Mouse (Mus musculus) G1E (cell line): ENCODE measurements around the gene Nprl2. TPM values are rescaled to one million over a fixed set of nuclear protein-coding genes. Genes with fewer than 3 reads are reported as not detected.

ENCODE experiments used
- ATAC-seq: 2 replicates; pipeline ENCODE4 v1.8.0; 2016; ENCODE audit warnings: mild to moderate bottlenecking; ENCODE audit not compliant: insufficient number of reproducible peaks, poor library complexity, low FRiP score, severe bottlenecking; ENCODE audit errors: extremely low read depth
- DNase-seq: peaks from one replicate; pipeline ENCODE4 v3.0.0; 2012; ENCODE audit warnings: low spot score
- H3K27me3 ChIP-seq: 2 replicates; pipeline ENCODE4 v1.6.1; 2012; ENCODE audit warnings: mild to moderate bottlenecking, low read length, inconsistent platforms; ENCODE audit not compliant: insufficient read depth
- H3K36me3 ChIP-seq: replicated peaks from 2 replicates; pipeline ENCODE3; 2012; ENCODE audit warnings: mild to moderate bottlenecking, inconsistent platforms
- H3K4me1 ChIP-seq: 2 replicates; pipeline ENCODE4 v1.6.1; 2012; ENCODE audit warnings: low read depth, low read length, inconsistent platforms, mixed read lengths; ENCODE audit not compliant: insufficient read depth
- H3K4me3 ChIP-seq: 2 replicates; pipeline ENCODE4 v1.5.1; 2012; ENCODE audit warnings: low read depth, mild to moderate bottlenecking, inconsistent platforms, low read length, moderate library complexity, mixed read lengths
- H3K9me3 ChIP-seq: replicated peaks from 2 replicates; pipeline ENCODE4 v1.6.1; 2012; ENCODE audit warnings: inconsistent platforms
- CTCF ChIP-seq: IDR thresholded peaks from 2 replicates; pipeline ENCODE4 v1.5.1; 2012; ENCODE audit warnings: low read depth, low read length, inconsistent platforms, mixed read lengths
- GATA1 ChIP-seq: IDR thresholded peaks from 2 replicates; pipeline ENCODE4 v1.6.1; 2012; ENCODE audit warnings: borderline replicate concordance, low read length, inconsistent platforms, mixed read lengths
- GATA2 ChIP-seq: IDR thresholded peaks from 2 replicates; pipeline ENCODE4 v1.6.1; 2012; ENCODE audit warnings: low read depth, low read length, inconsistent platforms, borderline replicate concordance
- POLR2AphosphoS5 ChIP-seq: IDR thresholded peaks from 2 replicates; pipeline ENCODE4 v1.6.1; 2012; ENCODE audit warnings: low read depth, low read length, inconsistent platforms; ENCODE audit not compliant: insufficient replicate concordance
- TAL1 ChIP-seq: conservative IDR thresholded peaks from 2 replicates; pipeline ENCODE4 v1.6.1; 2012; ENCODE audit warnings: low read depth, low read length, inconsistent platforms, mixed read lengths
- polyA plus RNA-seq: library from polyadenylated mRNA; stranded (reverse); fragments of >175 nt; gene quantifications from 2 replicates; pipeline ENCODE4 v1.2.3, GENCODE M21; 2012
- total RNA-seq, 2 experiments: library from RNA; stranded (forward) in 1 of 2; stranded (reverse) in 1 of 2; fragments of 200-1000 nt in 1 of 2; fragments of >200 nt in 1 of 2; fragmentation: Nextera tagmentation in 1 of 2; gene quantifications; 2 replicates each; pipeline ENCODE4 v1.2.3; 2014 to 2017

Gene Nprl2
- total and polyA plus RNA-seq, 3 experiments: 1.7 to 22.6 (median 18.4) TPM

DNA sequence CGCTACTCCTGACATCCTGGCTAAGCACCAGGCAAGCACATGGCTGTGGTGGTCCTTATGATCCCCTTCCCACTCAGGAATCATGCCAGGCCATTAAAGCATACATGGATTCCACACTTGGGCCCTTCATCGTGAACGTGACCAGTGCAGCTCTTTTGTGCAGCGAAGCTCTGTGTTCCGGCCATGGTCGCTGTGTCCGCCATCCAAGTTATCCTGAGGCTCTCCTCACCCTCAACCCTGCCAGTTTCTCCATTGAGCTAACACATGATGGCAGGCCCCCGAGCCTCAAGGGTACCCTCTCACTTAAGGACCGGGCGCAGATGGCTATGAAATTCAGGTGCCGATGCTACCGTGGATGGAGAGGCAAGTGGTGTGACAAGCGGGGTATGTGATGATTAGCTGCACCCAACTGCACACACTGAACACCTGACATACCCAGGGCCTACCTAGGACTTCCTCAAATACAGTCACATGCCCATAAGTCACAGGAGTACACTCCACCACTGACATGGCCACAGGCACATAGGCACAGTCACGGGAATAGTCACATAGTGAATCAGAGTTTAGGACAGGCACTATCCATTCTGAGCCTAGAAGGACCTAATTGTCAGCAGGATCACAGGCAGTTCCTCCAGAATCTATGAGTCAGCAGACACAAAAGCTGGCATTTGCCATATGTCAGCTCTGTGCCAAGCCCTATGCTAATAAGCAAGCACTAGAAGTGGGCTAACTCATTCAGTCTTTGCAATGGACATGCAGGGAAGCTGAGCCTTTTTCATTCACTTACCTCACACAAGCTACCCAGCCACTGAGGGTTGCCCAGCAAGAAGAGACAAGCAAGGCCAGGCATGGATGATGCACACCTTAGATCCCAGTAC is 37.2 kb downstream of the Nprl2 start:
- Histone ChIP-seq H3K27me3 (no peaks in the 10 kb centered on the region), H3K4me1 (peaks cover 86% of the 10 kb centered on the region), H3K4me3 (no peak overlapping the region), H3K9me3 (no peaks in the 10 kb centered on the region), H3K36me3 (peaks cover 40% of the 10 kb centered on the region)
- ATAC-seq (no peak), DNase-seq (no peak)
- TF ChIP-seq TAL1 (no peak), POLR2AphosphoS5 (no peak), GATA1 (no peak), GATA2 (no peak), CTCF (no peak)

GRCm38 (mm10) chr9:107580501-107581317 is 38.7 kb downstream of the Nprl2 start, which contains the start of gene Hyal3:
Hyal3 (plus strand) TSS chr9:107580818.
- Histone ChIP-seq H3K4me1 (peaks cover 91% of the 10 kb centered on the region), H3K9me3 (no peaks in the 10 kb centered on the region), H3K36me3 (peaks cover 53% of the 10 kb centered on the region), H3K4me3 (peak within 1 kb of the TSS; percentile 83), H3K27me3 (no peaks in the 10 kb centered on the region)
- DNase-seq: peak; percentile 73
- TF ChIP-seq GATA1 (no peak), CTCF (no peak), POLR2AphosphoS5 (no peak), GATA2 (no peak), TAL1 (no peak)
- peak; percentile 81 for ATAC-seq

DNA sequence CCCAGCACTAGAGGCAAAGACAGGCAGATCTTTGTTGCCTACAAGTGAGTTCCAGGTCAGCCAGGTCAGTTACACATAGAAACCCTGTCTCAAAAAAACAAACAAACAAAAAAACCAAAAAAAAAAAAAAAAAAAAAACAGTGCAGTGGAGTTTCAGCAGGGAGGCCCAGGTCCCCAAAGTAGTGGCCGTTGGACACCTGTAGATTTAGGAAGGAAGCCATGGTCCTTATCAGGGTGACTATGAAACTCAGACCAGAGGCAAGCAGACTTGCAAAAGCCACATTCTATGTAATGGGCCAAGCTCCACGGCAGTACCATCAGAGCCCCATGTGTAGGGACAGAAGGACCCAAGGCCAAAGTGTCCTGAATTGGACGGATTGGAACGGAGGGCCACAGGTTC is 39.6 kb downstream of the Nprl2 start:
- Histone ChIP-seq H3K9me3 (no peaks in the 10 kb centered on the region), H3K36me3 (peaks cover 57% of the 10 kb centered on the region), H3K4me3 (peak overlapping the region; percentile 83), H3K27me3 (no peaks in the 10 kb centered on the region), H3K4me1 (peaks cover 92% of the 10 kb centered on the region)
- ATAC-seq: no peak
- DNase-seq: no peak
- TF ChIP-seq CTCF (no peak), GATA1 (no peak), GATA2 (no peak), TAL1 (no peak), POLR2AphosphoS5 (no peak)

GRCm38 (mm10) chr9:107582509-107583062 is 40.6 kb downstream of the Nprl2 start:
- peaks cover 57% of the 10 kb centered on the region for H3K36me3 ChIP-seq
- no peak for ATAC-seq
- H3K4me3 ChIP-seq: peak overlapping the region; percentile 83; the same call in 1 of the 2 replicates
- H3K4me1 ChIP-seq: peaks cover 84% of the 10 kb centered on the region
- no peak for DNase-seq
- H3K9me3 ChIP-seq: no peaks in the 10 kb centered on the region
- no peak for TF ChIP-seq GATA1
- no peaks in the 10 kb centered on the region for H3K27me3 ChIP-seq

- Histone ChIP-seq H3K9me3 (no peaks in the 10 kb centered on the region), H3K36me3 (peaks cover 52% of the 10 kb centered on the region)
- ATAC-seq: no peak
Observed at GRCm38 (mm10) chr9:107583174-107583573, 41.1 kb downstream of the Nprl2 start.

DNA sequence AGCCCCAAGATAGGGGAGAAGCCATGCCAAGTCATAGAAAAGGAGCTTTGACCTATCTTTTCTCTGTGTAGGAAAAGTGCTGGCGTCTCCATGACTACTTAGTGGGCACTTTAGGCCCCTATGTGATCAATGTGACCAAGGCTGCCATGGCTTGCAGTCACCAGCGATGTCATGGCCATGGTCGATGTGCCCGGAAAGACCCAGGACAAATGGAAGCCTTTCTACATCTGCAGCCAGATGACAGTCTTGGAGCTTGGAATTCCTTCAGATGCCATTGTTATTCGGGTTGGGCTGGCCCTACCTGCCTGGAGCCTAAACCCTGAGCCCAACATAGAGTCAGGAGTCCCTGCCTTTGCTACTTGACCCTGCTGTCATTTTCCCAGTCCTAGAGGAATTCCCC is 44.5 kb downstream of the Nprl2 start:
- Histone ChIP-seq H3K4me1 (peaks cover 84% of the 10 kb centered on the region), H3K27me3 (no peaks in the 10 kb centered on the region), H3K36me3 (peaks cover 69% of the 10 kb centered on the region), H3K9me3 (no peaks in the 10 kb centered on the region), H3K4me3 (peak overlapping the region; percentile 50; the same call in 1 of the 2 replicates)
- TF ChIP-seq TAL1 (no peak), GATA1 (no peak), CTCF (no peak)
- ATAC-seq (no peak), DNase-seq (no peak)

More at GRCm38 (mm10) chr9:107583174-107583573, 41.1 kb downstream of the Nprl2 start:
- H3K27me3 ChIP-seq: no peaks in the 10 kb centered on the region
- peak overlapping the region; percentile 83; the same call in 1 of the 2 replicates for H3K4me3 ChIP-seq
- TF ChIP-seq POLR2AphosphoS5 (no peak), GATA1 (no peak), CTCF (no peak), GATA2 (no peak), TAL1 (no peak)
- H3K4me1 ChIP-seq: peaks cover 82% of the 10 kb centered on the region
- no peak for DNase-seq
